Mouse (Mus musculus) ovary, postnatal 36 days (tissue): Measurements from ENCODE around the gene Mast1.

ENCODE experiments used
- DNase-seq: peaks from one replicate; pipeline ENCODE4 v3.0.0; 2022; ENCODE audit warnings: low spot score, mixed read lengths

The Mast1 gene

DNA sequence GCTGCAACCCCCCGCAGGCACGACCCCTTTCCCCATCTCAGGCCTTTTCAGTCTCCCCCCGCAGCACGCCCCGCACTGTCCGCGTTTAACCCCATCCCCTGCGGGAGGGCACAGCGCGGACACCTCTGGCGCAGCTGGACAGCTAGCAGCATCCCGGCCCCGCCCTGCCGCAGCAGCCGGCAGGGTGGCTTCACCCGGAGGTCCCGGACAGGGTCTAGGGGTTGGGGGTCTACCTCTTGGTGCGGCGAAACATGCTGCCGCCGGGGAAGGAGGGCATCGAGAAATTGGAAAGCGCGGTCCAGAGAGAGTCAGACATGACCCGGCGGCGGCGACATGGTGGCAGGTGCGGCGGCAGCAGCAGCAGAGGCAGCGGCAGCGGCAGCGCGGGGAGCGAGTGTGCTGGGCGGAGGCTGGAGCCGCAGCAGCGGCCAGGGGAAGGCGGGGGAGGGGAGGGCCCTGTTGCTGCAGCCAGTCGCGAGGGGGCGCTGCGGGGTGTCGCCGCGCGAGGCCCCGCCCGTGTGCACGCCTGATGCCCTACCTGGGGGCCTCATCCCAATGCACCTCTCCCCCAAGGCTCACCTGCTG, at the start of gene Mast1:
Gene Mast1 (minus strand): TSS at position 398 of the 585 bp plus-strand sequence.
- peak; percentile 67 for DNase-seq

DNA sequence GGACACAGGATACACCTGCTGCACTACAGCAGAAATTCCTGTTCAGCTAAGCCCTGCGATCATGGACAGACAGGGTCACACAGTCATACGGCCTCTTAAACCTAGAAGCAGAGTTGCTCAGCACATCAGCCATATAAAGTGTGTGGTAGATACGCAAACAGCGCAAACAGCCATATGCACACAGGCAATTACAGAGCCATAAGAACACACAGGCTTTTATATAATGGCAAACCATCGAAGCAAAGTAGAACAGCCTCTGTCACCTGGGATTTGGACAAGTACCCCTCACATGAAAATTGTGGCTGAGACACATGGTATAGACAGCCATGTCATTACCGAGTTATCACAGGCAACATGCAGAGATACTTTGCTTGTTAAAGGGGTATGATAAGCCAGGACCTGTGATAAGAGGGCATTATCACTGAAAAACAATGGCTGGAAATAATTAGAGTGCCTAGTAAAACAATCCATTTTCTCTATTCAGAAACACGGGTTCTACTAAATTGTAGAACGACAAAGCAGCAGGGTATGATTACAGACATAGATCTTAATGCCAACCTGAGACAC, 49.3 kb upstream of the Mast1 start:
- no peak for DNase-seq

DNA sequence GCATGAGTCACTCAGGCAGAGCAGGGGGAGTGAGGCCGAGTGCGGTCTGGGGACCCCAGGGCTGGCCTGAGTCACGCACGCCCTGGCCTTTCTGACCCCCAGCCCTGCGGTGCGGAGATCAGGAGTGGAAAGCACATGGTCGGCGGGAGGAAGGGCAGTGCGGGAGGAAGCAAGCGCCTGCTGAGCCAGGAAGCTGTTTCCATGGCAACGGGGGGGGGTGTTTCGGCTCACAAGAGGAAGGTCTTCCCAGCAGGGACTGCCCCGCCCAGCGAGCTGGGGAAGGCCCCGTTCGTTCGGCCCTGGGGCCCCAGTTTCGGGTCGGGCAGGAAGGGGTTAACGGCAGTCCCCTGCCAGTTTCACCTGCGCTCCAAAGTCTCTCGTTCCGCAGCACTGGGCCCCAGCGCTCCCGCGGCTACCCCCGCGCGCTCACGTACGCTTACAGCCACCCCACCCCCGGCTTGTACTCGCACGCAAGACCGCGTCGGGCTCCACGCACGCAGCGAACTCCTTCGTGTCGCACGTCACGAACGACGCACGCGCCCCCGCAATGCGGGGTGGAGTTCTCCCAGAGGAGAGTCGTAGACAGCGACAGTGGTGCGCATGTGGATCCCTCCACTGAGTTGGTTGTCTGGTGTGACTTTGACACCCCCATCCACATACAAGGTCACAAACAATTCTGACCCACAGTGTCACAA, 48.7 kb upstream of the Mast1 start:
- peak; percentile 84 for DNase-seq

GRCm38 (mm10) chr8:84985049-84985683, 48.0 kb upstream of the Mast1 start:
- DNase-seq, result no peak

- no peak for DNase-seq
Measured at GRCm38 (mm10) chr8:84984294-84985048, 47.3 kb upstream of the Mast1 start.

- DNase-seq, result no peak
Measured at GRCm38 (mm10) chr8:84982499-84983011, 45.4 kb upstream of the Mast1 start.

GRCm38 (mm10) chr8:84981644-84982498, 44.7 kb upstream of the Mast1 start:
- no peak for DNase-seq

GRCm38 (mm10) chr8:84980622-84981358, 43.6 kb upstream of the Mast1 start:
- peak; percentile 74 for DNase-seq

DNA sequence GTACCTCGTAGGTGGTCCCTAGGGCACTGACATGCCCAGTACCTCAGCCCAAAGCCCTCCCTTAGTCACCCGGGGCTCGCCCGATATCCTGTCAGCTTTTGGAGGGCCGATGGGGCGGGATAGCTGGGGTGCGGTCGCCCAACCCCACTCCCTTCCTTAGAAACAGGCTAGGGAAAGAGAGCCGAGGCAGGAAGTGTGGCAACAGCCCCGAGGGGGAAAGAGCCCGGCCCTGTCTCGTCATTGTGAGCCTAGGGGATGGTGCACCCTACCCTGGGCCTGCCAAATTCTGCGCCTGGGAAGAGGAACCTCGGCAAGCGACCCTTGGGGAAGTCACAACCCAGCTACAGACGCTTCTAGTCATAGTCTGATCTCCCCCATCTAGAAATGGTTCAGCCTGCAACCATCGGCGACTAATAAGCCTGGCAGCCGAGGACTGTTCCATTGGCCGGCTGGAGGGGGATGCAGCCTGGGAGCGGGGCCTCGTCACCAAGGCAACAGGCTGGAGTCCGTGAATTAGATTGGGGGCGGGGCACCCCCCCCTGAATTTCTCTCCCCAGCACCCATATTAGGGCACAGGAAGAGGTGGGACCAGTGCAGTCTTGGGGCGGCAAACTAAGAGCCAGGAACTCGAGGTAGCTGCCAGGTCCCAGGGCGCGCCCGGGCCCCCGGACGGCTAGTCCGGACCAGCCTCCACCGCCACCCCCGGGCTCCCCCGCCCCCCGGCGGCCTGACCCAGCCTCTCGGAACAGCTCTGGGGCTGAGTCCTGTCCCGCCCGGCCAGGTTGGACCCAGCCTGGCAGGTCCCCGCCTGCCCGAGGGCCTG, 42.7 kb upstream of the Mast1 start:
- peak; percentile 91 for DNase-seq

DNA sequence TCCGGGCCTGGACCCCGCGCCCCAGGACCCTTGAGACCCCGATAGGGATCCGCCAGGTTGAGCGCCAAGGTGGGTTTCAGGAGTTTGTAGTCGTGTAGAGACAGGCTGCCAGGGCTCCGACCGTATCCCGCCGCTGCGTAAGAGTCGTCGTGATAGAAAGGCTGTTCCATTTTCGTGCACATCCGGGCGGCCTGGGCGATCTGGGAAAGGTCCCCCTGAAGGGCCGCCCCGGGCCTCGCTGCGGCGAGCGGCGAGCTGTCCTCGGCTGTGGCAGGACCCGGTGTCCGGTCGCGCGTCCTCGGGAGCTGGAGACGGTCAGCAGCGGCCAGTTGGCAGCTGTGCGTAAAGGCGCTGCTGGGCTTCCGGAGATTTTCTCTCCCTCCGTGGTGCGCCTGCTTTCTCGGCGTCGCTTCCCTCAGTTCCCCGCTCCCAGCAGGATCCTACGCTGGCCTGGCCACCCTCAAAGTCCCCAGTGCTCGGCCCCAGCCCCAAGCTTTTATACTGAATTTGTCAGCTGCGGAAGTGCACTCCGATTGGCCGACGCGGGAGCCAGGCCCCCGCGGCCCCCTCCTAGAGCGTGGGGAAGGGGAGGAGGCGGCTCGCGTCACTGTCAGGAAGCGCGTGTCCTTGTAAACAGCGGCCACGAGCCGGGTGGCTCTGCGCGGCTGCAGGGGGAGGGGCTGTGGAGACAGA, 41.2 kb upstream of the Mast1 start, which contains the start of gene Junb:
Gene Junb (minus strand): TSS at position 471 of the 693 bp plus-strand sequence.
- peak; percentile 91 for DNase-seq

- DNase-seq, result peak; percentile 56
Measured at GRCm38 (mm10) chr8:84977435-84978247, 40.5 kb upstream of the Mast1 start.

DNA sequence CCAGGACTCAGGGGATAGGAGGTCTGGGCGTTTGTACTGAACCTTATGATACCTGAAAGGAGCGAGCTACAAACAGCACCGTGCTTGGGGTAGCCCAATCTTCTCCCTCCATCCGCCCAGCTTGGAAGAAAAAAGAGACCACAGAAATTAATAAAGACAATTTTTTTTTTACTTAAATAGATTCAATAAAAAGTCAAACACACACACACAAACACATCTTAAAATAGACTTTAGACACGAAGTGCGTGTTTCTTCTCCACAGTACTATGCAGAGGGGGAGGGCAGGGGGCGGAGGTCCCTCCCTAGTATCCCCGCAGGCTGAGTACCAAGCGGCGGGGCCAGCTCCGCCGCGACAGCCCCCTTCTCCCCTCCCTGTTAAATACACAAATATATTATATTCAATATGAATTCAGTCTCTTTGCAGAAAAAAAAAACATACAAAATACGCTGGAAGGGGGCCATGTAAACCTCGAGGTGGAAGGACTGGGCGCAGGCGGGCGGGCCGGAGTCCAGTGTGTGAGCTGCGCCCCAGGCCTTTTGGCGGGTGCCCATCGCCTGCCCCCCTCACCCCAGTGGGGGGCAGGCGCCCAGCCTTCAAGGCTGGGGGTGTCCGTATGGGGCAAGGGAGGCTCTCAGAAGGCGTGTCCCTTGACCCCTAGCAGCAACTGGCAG, 39.7 kb upstream of the Mast1 start:
- DNase-seq, result no peak

DNA sequence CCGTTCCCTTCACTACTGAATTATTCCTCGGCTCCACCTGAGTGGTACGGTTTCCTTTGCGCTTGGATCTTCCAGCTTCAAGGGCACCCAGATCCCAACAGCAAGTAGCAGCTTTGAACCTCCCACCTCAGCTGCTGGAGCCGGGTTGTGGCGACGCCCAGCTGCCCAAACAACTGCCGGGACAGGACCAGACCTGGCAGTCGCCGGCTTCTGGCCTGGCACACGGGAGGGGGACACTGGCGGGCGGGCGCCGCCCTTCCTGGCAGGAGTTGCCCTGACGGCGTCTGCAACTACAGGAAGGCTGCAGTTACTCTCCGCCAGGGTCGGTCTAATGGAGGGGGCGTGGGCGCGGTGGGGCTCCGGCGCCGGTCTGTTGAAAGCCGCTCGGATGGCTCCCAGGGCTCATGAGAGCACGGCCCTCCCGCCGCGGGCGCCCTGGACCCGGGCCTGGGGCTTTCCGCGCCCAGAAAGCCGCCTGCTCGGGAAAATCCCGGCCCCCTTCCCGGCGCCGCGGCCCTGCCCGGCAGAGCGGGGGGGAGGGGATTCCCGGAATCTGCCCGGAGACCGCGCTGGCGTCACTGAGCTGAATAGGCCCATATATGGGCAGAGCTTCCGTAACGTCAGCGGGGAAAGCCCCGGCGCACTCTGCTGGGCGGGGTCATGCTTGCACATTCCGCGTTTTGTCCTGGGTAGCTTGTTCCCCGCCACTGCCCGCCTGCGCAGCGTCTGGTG, 39.0 kb upstream of the Mast1 start:
- peak; percentile 93 for DNase-seq

DNA sequence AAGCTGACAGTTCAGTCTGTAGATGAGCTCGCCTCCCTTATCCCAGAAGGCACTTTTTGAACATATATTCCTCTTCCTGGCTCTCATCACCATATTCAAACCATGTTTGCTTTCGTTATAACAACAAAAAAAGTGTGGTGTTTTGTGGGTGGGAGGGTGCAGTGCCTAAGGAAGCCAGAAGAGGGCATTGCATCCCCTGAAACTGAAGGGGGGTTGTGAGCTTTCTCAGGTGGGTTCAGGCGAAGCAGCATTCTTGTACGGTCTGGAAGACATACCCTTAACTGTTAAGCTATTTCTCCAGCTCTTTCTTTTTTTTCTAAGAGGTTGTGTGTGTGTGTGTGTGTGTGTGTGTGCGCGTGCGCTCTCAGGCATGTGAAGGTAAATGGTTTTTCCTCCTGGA, 38.3 kb upstream of the Mast1 start:
- DNase-seq, result peak; percentile 58

- no peak for DNase-seq
Measured at GRCm38 (mm10) chr8:84974543-84975142, 37.5 kb upstream of the Mast1 start.
